Mouse (Mus musculus): ENCODE results near the gene Csrp2. TPM values are rescaled to one million over a fixed set of nuclear protein-coding genes. Genes with fewer than 3 reads are reported as not detected.

Gene Csrp2
- polyA plus RNA-seq, 1 experiment, result 36.9 TPM

- H3K4me1 ChIP-seq (ENCODE audit: control insufficient read depth, insufficient read depth, low read length), result no peaks in the 10 kb centered on the region
- TF ChIP-seq CTCF (IDR thresholded peaks at IDR 0.05; ENCODE audit: control insufficient read depth, insufficient read depth, low read length) (no peak), POLR2A (IDR thresholded peaks at IDR 0.05; ENCODE audit: borderline replicate concordance, control insufficient read depth, low read depth, low read length) (no peak)
- 88% methylated on average over 6 of the region's 6 CpGs for WGBS
- no peak overlapping the region for H3K27ac ChIP-seq (ENCODE audit: control insufficient read depth, insufficient read depth, low read depth, low read length, poor library complexity)
- H3K4me3 ChIP-seq (replicated peaks; ENCODE audit: control insufficient read depth, low read depth, low read length), result no peak overlapping the region
Observed at GRCm38 (mm10) chr10:110980441-110980840, 60.9 kb downstream of the Csrp2 start.

GRCm38 (mm10) chr10:110982771-110983170, 63.2 kb downstream of the Csrp2 start:
- 87% methylated on average over 4 of the region's 4 CpGs for WGBS
- TF ChIP-seq CTCF (IDR thresholded peaks at IDR 0.05; ENCODE audit: control insufficient read depth, insufficient read depth, low read length) (no peak), POLR2A (IDR thresholded peaks at IDR 0.05; ENCODE audit: borderline replicate concordance, control insufficient read depth, low read depth, low read length) (no peak)
- no peaks in the 10 kb centered on the region for H3K4me1 ChIP-seq (ENCODE audit: control insufficient read depth, insufficient read depth, low read length)
- H3K4me3 ChIP-seq (replicated peaks; ENCODE audit: control insufficient read depth, low read depth, low read length), result no peak overlapping the region
- no peak overlapping the region for H3K27ac ChIP-seq (ENCODE audit: control insufficient read depth, insufficient read depth, low read depth, low read length, poor library complexity)

GRCm38 (mm10) chr10:110986682-110987081, 67.1 kb downstream of the Csrp2 start:
- WGBS, result 83% methylated on average over 17 of the region's 17 CpGs
- no peak overlapping the region; the same call in 1 of the 2 replicates for H3K27ac ChIP-seq (ENCODE audit: control insufficient read depth, insufficient read depth, low read depth, low read length, poor library complexity)
- no peak for TF ChIP-seq CTCF (IDR thresholded peaks at IDR 0.05; ENCODE audit: control insufficient read depth, insufficient read depth, low read length)
- TF ChIP-seq POLR2A (IDR thresholded peaks at IDR 0.05; ENCODE audit: borderline replicate concordance, control insufficient read depth, low read depth, low read length), result no peak
- no peaks in the 10 kb centered on the region for H3K4me1 ChIP-seq (ENCODE audit: control insufficient read depth, insufficient read depth, low read length)
- no peak overlapping the region for H3K4me3 ChIP-seq (replicated peaks; ENCODE audit: control insufficient read depth, low read depth, low read length)

Other genes with a start within 250 kb of the Csrp2 start
- gene E2f7, start 174.3 kb upstream of the Csrp2 start, polyA plus RNA-seq (2011; ENCODE audit: insufficient read depth, insufficient read length, low replicate concordance, missing spikeins), result 7.8 and 11.6 TPM in 2 replicates
- 4.6 and 9.4 TPM in 2 replicates for gene Zdhhc17, start 90.4 kb downstream of the Csrp2 start, polyA plus RNA-seq (2011; ENCODE audit: insufficient read depth, insufficient read length, low replicate concordance, missing spikeins)
- gene Osbpl8, start 245.0 kb downstream of the Csrp2 start, polyA plus RNA-seq (2011; ENCODE audit: insufficient read depth, insufficient read length, low replicate concordance, missing spikeins), result 15.3 and 25.0 TPM in 2 replicates